Mouse (Mus musculus): ENCODE measurements around the gene Mfn1. TPM values are rescaled to one million over a fixed set of nuclear protein-coding genes. Genes with fewer than 3 reads are reported as not detected.

The Mfn1 gene
- polyA plus RNA-seq, 1 experiment from 2014 or later: 48.0 TPM

DNA sequence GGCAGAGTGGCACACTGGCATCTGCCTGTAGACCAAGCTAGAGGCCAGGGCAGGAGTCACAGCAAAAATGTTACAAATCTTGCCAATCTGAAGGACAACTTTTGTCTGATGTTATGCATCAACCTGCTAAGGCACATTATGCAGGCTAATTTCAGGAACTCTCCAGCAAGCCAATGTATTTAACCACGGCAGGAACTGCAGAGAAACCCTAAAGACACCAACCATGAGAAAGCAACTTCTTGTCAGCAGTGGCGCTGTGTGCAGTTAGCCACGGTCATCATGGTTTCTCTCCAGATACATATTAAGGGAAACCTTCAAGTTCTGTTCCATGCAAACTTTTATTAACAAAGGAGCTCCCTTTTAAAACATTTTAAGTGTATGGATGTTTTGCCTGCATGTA, 52.6 kb downstream of the Mfn1 start:
- Histone ChIP-seq H3K27me3 (no peaks in the 10 kb centered on the region), H3K27ac (no peak overlapping the region), H3K4me3 (replicated peaks) (no peak overlapping the region), H3K4me1 (no peaks in the 10 kb centered on the region), H3K4me2 (no peak overlapping the region), H3K36me3 (replicated peaks) (peaks cover 38% of the 10 kb centered on the region), H3K9ac (no peak overlapping the region), H3K9me3 (no peaks in the 10 kb centered on the region)
- 89% methylated on average over 3 of the region's 3 CpGs for WGBS
- no peak for ATAC-seq (ENCODE audit: low FRiP score)

DNA sequence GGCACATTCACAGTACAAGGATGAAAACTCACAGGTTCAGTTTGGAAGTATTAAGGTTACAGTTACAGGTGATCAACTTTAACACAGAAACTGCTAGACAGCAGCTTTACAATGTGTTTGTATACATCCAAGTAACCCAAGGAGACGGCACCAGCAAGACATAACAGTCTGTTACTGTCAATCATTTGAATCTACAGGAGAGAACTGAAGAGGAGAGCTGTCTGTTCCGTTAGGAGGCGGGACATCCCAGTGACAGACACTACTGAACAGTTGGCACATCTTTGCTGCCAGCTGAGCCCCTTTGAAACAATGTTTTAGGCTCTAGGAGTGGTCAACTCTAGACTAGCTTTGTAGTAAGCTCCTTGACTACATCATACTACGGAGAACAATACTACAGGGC, 54.2 kb downstream of the Mfn1 start:
- Histone ChIP-seq H3K4me1 (no peaks in the 10 kb centered on the region), H3K36me3 (replicated peaks) (peaks cover 34% of the 10 kb centered on the region), H3K27ac (no peak overlapping the region), H3K4me2 (no peak overlapping the region), H3K27me3 (no peaks in the 10 kb centered on the region), H3K9ac (no peak overlapping the region), H3K9me3 (no peaks in the 10 kb centered on the region), H3K4me3 (replicated peaks) (no peak overlapping the region)
- WGBS: 93% methylated on average over 4 of the region's 4 CpGs
- ATAC-seq (ENCODE audit: low FRiP score): no peak

DNA sequence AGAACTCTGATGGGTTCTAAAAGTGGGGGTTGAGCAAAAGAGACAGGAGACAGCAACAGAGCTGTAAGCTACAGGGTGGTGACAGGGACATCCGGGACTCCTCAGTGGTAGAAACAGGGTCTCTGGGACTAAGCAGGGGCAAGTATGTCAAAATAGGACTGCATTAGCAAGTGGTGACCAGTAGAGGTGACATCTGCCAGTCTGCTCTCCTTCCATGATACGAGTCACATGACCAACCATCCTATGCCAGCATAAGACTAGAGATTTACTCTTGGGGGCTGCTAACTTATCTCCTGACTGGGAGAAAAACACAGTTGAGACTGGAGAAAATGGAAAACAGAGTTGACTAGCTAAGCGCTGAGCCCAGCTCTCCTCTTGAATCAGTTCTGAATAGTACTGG, 57.0 kb downstream of the Mfn1 start:
- no peaks in the 10 kb centered on the region for H3K4me1 ChIP-seq
- ATAC-seq (ENCODE audit: low FRiP score): no peak
- H3K4me3 ChIP-seq (replicated peaks): no peak overlapping the region
- H3K27ac ChIP-seq: no peak overlapping the region
- no peak overlapping the region for H3K9ac ChIP-seq
- peaks cover 32% of the 10 kb centered on the region for H3K36me3 ChIP-seq (replicated peaks)
- H3K9me3 ChIP-seq: no peaks in the 10 kb centered on the region
- H3K4me2 ChIP-seq: no peak overlapping the region
- WGBS: 91% methylated on average over 3 of the region's 3 CpGs
- H3K27me3 ChIP-seq: no peaks in the 10 kb centered on the region

DNA sequence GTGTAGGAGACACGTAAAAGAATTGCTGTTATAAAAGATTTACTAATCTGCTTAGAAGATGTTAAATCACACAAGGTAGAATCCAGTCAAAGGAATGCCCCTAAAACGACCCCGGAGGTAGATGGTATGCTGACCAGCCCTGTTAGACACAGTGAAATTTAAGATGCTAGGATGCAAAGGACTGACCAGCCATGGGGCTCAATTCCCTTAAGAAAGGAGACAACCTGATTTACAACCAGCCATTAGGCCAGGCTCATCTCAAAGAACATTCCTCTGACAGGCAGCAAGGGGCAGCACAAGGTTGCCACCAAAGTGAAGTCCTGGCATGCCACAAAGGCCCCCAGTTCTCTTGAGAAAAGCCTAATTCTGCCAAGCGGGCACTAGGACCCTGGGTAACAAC, 65.8 kb downstream of the Mfn1 start:
- WGBS: 87% methylated on average over 4 of the region's 4 CpGs
- Histone ChIP-seq H3K27ac (no peak overlapping the region), H3K4me2 (no peak overlapping the region), H3K4me3 (replicated peaks) (no peak overlapping the region), H3K27me3 (no peaks in the 10 kb centered on the region), H3K9me3 (no peaks in the 10 kb centered on the region), H3K36me3 (replicated peaks) (no peaks in the 10 kb centered on the region), H3K4me1 (no peaks in the 10 kb centered on the region), H3K9ac (no peak overlapping the region)
- ATAC-seq (ENCODE audit: low FRiP score): no peak

- WGBS: 78% methylated on average over 3 of the region's 3 CpGs
Measured at GRCm38 (mm10) chr3:32599328-32599727, 70.1 kb downstream of the Mfn1 start.

DNA sequence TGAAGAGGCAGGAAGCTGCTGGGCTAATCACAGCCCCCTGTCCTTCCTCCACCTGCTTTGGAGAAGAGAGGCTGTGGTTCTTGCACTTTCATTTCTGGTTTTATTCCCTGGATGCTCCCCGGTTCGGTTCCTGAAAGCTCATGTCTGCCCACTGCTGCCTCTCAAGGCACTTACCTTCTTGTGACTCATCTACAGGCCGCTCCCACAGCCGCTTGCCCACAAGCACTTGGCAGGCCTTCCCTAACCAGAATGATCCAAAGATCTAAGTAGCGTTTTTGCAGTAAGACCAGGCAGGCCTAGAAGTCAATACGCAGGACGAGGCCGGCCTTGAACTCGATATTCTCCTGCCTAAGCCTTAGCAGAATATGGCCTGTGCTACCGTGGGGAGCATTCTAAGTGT, 71.8 kb downstream of the Mfn1 start:
- Histone ChIP-seq H3K36me3 (replicated peaks) (no peaks in the 10 kb centered on the region), H3K9ac (no peak overlapping the region), H3K27ac (no peak overlapping the region), H3K4me3 (replicated peaks) (no peak overlapping the region), H3K4me2 (no peak overlapping the region), H3K4me1 (no peaks in the 10 kb centered on the region), H3K9me3 (no peaks in the 10 kb centered on the region), H3K27me3 (no peaks in the 10 kb centered on the region)
- ATAC-seq (ENCODE audit: low FRiP score): no peak
- WGBS: 94% methylated on average over 10 of the region's 10 CpGs

More at GRCm38 (mm10) chr3:32599328-32599727, 70.1 kb downstream of the Mfn1 start:
- H3K36me3 ChIP-seq (replicated peaks): no peaks in the 10 kb centered on the region
- no peaks in the 10 kb centered on the region for H3K9me3 ChIP-seq
- H3K4me3 ChIP-seq (replicated peaks): no peak overlapping the region
- H3K4me1 ChIP-seq: no peaks in the 10 kb centered on the region
- no peaks in the 10 kb centered on the region for H3K27me3 ChIP-seq
- no peak overlapping the region for H3K27ac ChIP-seq
- no peak for ATAC-seq (ENCODE audit: low FRiP score)
- H3K9ac ChIP-seq: no peak overlapping the region
- H3K4me2 ChIP-seq: no peak overlapping the region

GRCm38 (mm10) chr3:32609233-32609632, 80.0 kb downstream of the Mfn1 start:
- Histone ChIP-seq H3K36me3 (replicated peaks) (no peaks in the 10 kb centered on the region), H3K4me3 (replicated peaks) (no peak overlapping the region), H3K4me1 (0 out of 2 replicates have a peak, but pooled peaks cover 2% of the 10 kb centered on the region), H3K9me3 (no peaks in the 10 kb centered on the region), H3K27ac (no peak overlapping the region), H3K27me3 (no peaks in the 10 kb centered on the region), H3K9ac (no peak overlapping the region), H3K4me2 (no peak overlapping the region)
- WGBS: 97% methylated on average over 4 of the region's 4 CpGs
- ATAC-seq (ENCODE audit: low FRiP score): 0 out of 2 replicates have a peak, but pooled peaks have one; percentile 10

GRCm38 (mm10) chr3:32610560-32610959, 81.3 kb downstream of the Mfn1 start:
- H3K36me3 ChIP-seq (replicated peaks): no peaks in the 10 kb centered on the region
- no peak overlapping the region for H3K4me2 ChIP-seq
- no peak overlapping the region for H3K27ac ChIP-seq
- H3K4me3 ChIP-seq (replicated peaks): no peak overlapping the region
- H3K4me1 ChIP-seq: 0 out of 2 replicates have a peak, but pooled peaks cover 2% of the 10 kb centered on the region
- 32% methylated on average over 7 of the region's 7 CpGs for WGBS
- H3K9me3 ChIP-seq: no peaks in the 10 kb centered on the region
- ATAC-seq (ENCODE audit: low FRiP score): peak; percentile 66; the same call in 1 of the 2 replicates
- no peak overlapping the region for H3K9ac ChIP-seq
- no peaks in the 10 kb centered on the region for H3K27me3 ChIP-seq

GRCm38 (mm10) chr3:32611606-32612170, 82.4 kb downstream of the Mfn1 start:
- no peak for ATAC-seq (ENCODE audit: low FRiP score)
- H3K9me3 ChIP-seq: no peaks in the 10 kb centered on the region
- no peak overlapping the region for H3K4me3 ChIP-seq (replicated peaks)
- WGBS: 85% methylated on average over 11 of the region's 11 CpGs
- H3K27me3 ChIP-seq: no peaks in the 10 kb centered on the region
- H3K9ac ChIP-seq: no peak overlapping the region
- no peaks in the 10 kb centered on the region for H3K36me3 ChIP-seq (replicated peaks)
- H3K4me1 ChIP-seq: no peaks in the 10 kb centered on the region
- no peak overlapping the region for H3K4me2 ChIP-seq
- no peak overlapping the region for H3K27ac ChIP-seq

- H3K9me3 ChIP-seq: no peaks in the 10 kb centered on the region
- ATAC-seq (ENCODE audit: low FRiP score): no peak
- 0 out of 2 replicates have a peak, but pooled peaks cover 6% of the 10 kb centered on the region for H3K4me1 ChIP-seq
- WGBS: 90% methylated on average over 2 of the region's 2 CpGs
- H3K36me3 ChIP-seq (replicated peaks): no peaks in the 10 kb centered on the region
- H3K27me3 ChIP-seq: 0 out of 2 replicates have a peak, but pooled peaks cover 5% of the 10 kb centered on the region
- no peak overlapping the region for H3K27ac ChIP-seq
- no peak overlapping the region for H3K4me3 ChIP-seq (replicated peaks)
- no peak overlapping the region for H3K4me2 ChIP-seq
- no peak overlapping the region for H3K9ac ChIP-seq
Measured at GRCm38 (mm10) chr3:32614786-32615185, 85.5 kb downstream of the Mfn1 start.

DNA sequence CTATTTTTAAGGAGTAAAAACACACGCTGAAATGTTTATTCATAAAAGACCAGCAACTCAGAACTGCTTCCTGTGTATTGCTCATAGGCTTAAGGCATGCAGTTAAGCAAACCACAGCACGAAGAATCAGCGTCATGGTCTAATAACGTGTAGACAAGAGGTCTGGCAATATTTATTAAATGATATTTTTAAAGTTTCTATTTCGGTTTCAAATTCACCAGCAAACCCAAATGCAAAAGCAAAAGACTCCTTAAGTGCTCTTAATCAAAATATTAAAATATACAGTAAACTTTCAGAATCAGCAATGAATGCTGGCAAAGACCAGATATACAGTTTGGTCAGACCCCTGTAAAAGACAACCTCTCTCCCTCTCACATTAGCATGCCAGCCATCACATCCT, 86.1 kb downstream of the Mfn1 start:
- peak overlapping the region; percentile 75 for H3K4me3 ChIP-seq (replicated peaks)
- H3K27ac ChIP-seq: no peak overlapping the region
- H3K9me3 ChIP-seq: no peaks in the 10 kb centered on the region
- 0 out of 2 replicates have a peak, but pooled peaks cover 5% of the 10 kb centered on the region for H3K27me3 ChIP-seq
- peak overlapping the region; percentile 60 for H3K4me2 ChIP-seq
- 82% methylated on average over 5 of the region's 5 CpGs for WGBS
- H3K36me3 ChIP-seq (replicated peaks): no peaks in the 10 kb centered on the region
- H3K4me1 ChIP-seq: 0 out of 2 replicates have a peak, but pooled peaks cover 6% of the 10 kb centered on the region
- no peak for ATAC-seq (ENCODE audit: low FRiP score)
- H3K9ac ChIP-seq: 0 out of 2 replicates have a peak overlapping the region, but pooled peaks have one; percentile 65

DNA sequence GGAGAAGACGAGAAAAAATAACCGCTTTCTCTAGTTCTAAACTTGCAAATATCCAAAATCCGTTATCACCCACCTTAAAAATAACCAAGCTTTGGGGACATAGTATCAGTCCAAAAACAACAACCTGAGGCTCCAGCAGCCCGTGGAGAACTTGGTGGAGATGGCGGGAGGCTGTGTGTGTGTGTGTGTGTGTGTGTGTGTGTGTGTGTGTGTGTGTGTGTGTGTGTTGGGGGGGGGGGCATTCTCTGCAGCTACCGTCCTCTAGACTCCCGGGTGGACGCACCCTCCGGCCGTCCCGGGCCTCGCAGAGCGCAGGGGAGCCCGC, 86.7 kb downstream of the Mfn1 start:
- Histone ChIP-seq H3K9me3 (no peaks in the 10 kb centered on the region), H3K4me3 (replicated peaks) (peak overlapping the region; percentile 75), H3K27ac (no peak overlapping the region), H3K36me3 (replicated peaks) (no peaks in the 10 kb centered on the region), H3K27me3 (0 out of 2 replicates have a peak, but pooled peaks cover 5% of the 10 kb centered on the region), H3K4me1 (0 out of 2 replicates have a peak, but pooled peaks cover 6% of the 10 kb centered on the region), H3K9ac (peak overlapping the region; percentile 65), H3K4me2 (peak overlapping the region; percentile 60)
- no peak for ATAC-seq (ENCODE audit: low FRiP score)
- 23% methylated on average over 5 of the region's 14 CpGs for WGBS
